Mouse (Mus musculus) kidney, adult 2 months (tissue): Measurements from ENCODE around the gene Asb8.

Experiments
- CTCF ChIP-seq: fragments of 200-500 bp; conservative IDR thresholded peaks from 2 replicates; pipeline ENCODE4 v1.5.1; 2011; ENCODE audit warnings: low read depth, mild to moderate bottlenecking, control low read depth, low read length, moderate library complexity, mixed read lengths; ENCODE audit not compliant: insufficient read depth, insufficient read length
- POLR2A ChIP-seq: fragments of 200-500 bp; IDR thresholded peaks from one replicate; pipeline ENCODE4 v1.6.1; 2011; ENCODE audit warnings: low read depth, low read length, control low read depth

GRCm38 (mm10) chr15:98107230-98107629, 58.2 kb downstream of the Asb8 start:
- no peak for TF ChIP-seq POLR2A
- TF ChIP-seq CTCF: no peak
